Mouse (Mus musculus): ENCODE data around the gene Ncam2.

GRCm38 (mm10) chr16:81437868-81438249, 237.4 kb downstream of the Ncam2 start:
- no peak for TF ChIP-seq CTCF (IDR thresholded peaks at IDR 0.05; ENCODE audit: insufficient read depth, low read length)
- TF ChIP-seq POLR2A (IDR thresholded peaks at IDR 0.05; ENCODE audit: borderline replicate concordance, extremely low read depth, low read depth, low read length), result no peak
